8 mouse cellular contexts compared by ENCODE assay signal in genomic region chr8:4779254-4780055, GRCm38 (mm10). TPM values are rescaled to one million over a fixed set of nuclear protein-coding genes. Genes with fewer than 3 reads are reported as not detected.
A peak's percentile ranks its signal among the peaks of the same experiment; 100 is the strongest.
DNase-seq lines count a peak whose midpoint lies in the region; ATAC-seq and TF ChIP-seq lines count a peak whose summit lies in the region.

Gene Shcbp1, minus strand, starts transcription at chr8:4779567.

- no peak within 1 kb of the TSS for H3K27ac ChIP-seq in forebrain, embryonic 12.5 days
- no peak within 1 kb of the TSS for H3K27ac ChIP-seq in heart, postnatal 0 days (ENCODE audit: low read depth)
- peak within 1 kb of the TSS; percentile 79 for H3K27ac ChIP-seq in liver, embryonic 16.5 days (ENCODE audit: low read length)
- no peak within 1 kb of the TSS for H3K27ac ChIP-seq in neural tube, embryonic 13.5 days (replicated peaks)
- H3K27ac ChIP-seq in testis, adult 2 months (ENCODE audit: control insufficient read depth, insufficient read depth, low read depth, low read length) = peak within 1 kb of the TSS; percentile 10

- H3K36me3 ChIP-seq in E14TG2a.4 (ENCODE audit: insufficient read depth, low read length) = no peaks in the 10 kb centered on the region
- peaks cover 14% of the 10 kb centered on the region for H3K36me3 ChIP-seq in forebrain, embryonic 12.5 days (replicated peaks)
- H3K36me3 ChIP-seq in heart, postnatal 0 days (replicated peaks; ENCODE audit: control insufficient read depth, insufficient read depth, low read length) = no peaks in the 10 kb centered on the region
- peaks cover 2% of the 10 kb centered on the region; the same call in 1 of the 2 replicates for H3K36me3 ChIP-seq in liver, embryonic 16.5 days (ENCODE audit: control insufficient read depth, insufficient read depth)
- no peaks in the 10 kb centered on the region for H3K36me3 ChIP-seq in neural tube, embryonic 13.5 days
- H3K36me3 ChIP-seq in testis, adult 2 months (ENCODE audit: control insufficient read depth, insufficient read depth, low read length) = no peaks in the 10 kb centered on the region

- no peak; the same call in 1 of the 2 replicates for TF ChIP-seq POLR2A in testis, adult 2 months (IDR thresholded peaks at IDR 0.05; ENCODE audit: control insufficient read depth, low read depth, low read length)

- H3K9ac ChIP-seq in forebrain, embryonic 12.5 days = peak within 1 kb of the TSS; percentile 66
- peak within 1 kb of the TSS; percentile 63 for H3K9ac ChIP-seq in heart, postnatal 0 days (replicated peaks; ENCODE audit: low read depth, low read length)
- H3K9ac ChIP-seq in liver, embryonic 16.5 days (ENCODE audit: low read depth, low read length) = peak within 1 kb of the TSS; percentile 87
- H3K9ac ChIP-seq in neural tube, embryonic 13.5 days = peak within 1 kb of the TSS; percentile 53

- H3K27me3 ChIP-seq in E14TG2a.4 (ENCODE audit: insufficient read depth, low read length) = no peaks in the 10 kb centered on the region
- no peaks in the 10 kb centered on the region for H3K27me3 ChIP-seq in forebrain, embryonic 12.5 days
- H3K27me3 ChIP-seq in heart, postnatal 0 days (ENCODE audit: control insufficient read depth, insufficient read depth, low read length) = no peaks in the 10 kb centered on the region
- H3K27me3 ChIP-seq in liver, embryonic 16.5 days (ENCODE audit: control insufficient read depth, insufficient read depth, low read depth, low read length) = no peaks in the 10 kb centered on the region
- no peaks in the 10 kb centered on the region for H3K27me3 ChIP-seq in neural tube, embryonic 13.5 days
- H3K27me3 ChIP-seq in testis, adult 2 months (ENCODE audit: control insufficient read depth, insufficient read depth, low read length) = no peaks in the 10 kb centered on the region

- no peaks in the 10 kb centered on the region for H3K9me3 ChIP-seq in E14TG2a.4 (ENCODE audit: low read length)
- no peaks in the 10 kb centered on the region for H3K9me3 ChIP-seq in forebrain, embryonic 12.5 days
- no peaks in the 10 kb centered on the region for H3K9me3 ChIP-seq in heart, postnatal 0 days (replicated peaks; ENCODE audit: control insufficient read depth, low read length)
- H3K9me3 ChIP-seq in liver, embryonic 16.5 days (replicated peaks; ENCODE audit: control insufficient read depth, low read length) = no peaks in the 10 kb centered on the region
- no peaks in the 10 kb centered on the region for H3K9me3 ChIP-seq in neural tube, embryonic 13.5 days

- 5% methylated on average over 29 of the region's 29 CpGs for WGBS in forebrain, embryonic 12.5 days
- WGBS in heart, postnatal 0 days = 4% methylated on average over 29 of the region's 29 CpGs
- WGBS in liver, embryonic 16.5 days (ENCODE audit: insufficient replicate concordance) = 3% methylated on average over 29 of the region's 29 CpGs
- 5% methylated on average over 29 of the region's 29 CpGs for WGBS in neural tube, embryonic 13.5 days

- peak within 1 kb of the TSS; percentile 62 for H3K4me2 ChIP-seq in forebrain, embryonic 12.5 days
- peak within 1 kb of the TSS; percentile 99 for H3K4me2 ChIP-seq in heart, postnatal 0 days (ENCODE audit: low read depth, low read length)
- H3K4me2 ChIP-seq in liver, embryonic 16.5 days (ENCODE audit: low read depth, low read length) = peak within 1 kb of the TSS; percentile 43
- peak within 1 kb of the TSS; percentile 85 for H3K4me2 ChIP-seq in neural tube, embryonic 13.5 days

- peak within 1 kb of the TSS; percentile 91 for H3K4me3 ChIP-seq in E14TG2a.4 (replicated peaks; ENCODE audit: low read length)
- H3K4me3 ChIP-seq in forebrain, embryonic 12.5 days (replicated peaks) = peak within 1 kb of the TSS; percentile 79
- peak within 1 kb of the TSS; percentile 91 for H3K4me3 ChIP-seq in heart, postnatal 0 days (ENCODE audit: low read depth, low read length)
- peak within 1 kb of the TSS; percentile 96 for H3K4me3 ChIP-seq in liver, embryonic 16.5 days (ENCODE audit: low read depth, low read length)
- H3K4me3 ChIP-seq in neural tube, embryonic 13.5 days = peak within 1 kb of the TSS; percentile 55
- H3K4me3 ChIP-seq in testis, adult 2 months (ENCODE audit: control insufficient read depth, low read depth, low read length) = peak within 1 kb of the TSS; percentile 82

- TF ChIP-seq CTCF in E14TG2a.4 (conservative IDR thresholded peaks at IDR 0.05; ENCODE audit: low read length) = peak; percentile 38
- peak; percentile 78 for TF ChIP-seq CTCF in heart, postnatal 0 days (IDR thresholded peaks at IDR 0.05; ENCODE audit: low read depth)
- peak; percentile 52; the same call in 1 of the 2 replicates for TF ChIP-seq CTCF in testis, adult 2 months (IDR thresholded peaks at IDR 0.05; ENCODE audit: control insufficient read depth, insufficient read depth, insufficient replicate concordance, low read depth, low read length)

- DNase-seq in c-Kit-positive CD71-positive TER-119-positive erythroid progenitor cells, embryonic 14.5 days (ENCODE audit: low spot score) = peak; percentile 92
- peak; percentile 92 for DNase-seq in heart, postnatal 0 days (ENCODE audit: low spot score)
- peak; percentile 96 to 98 for DNase-seq in kidney, postnatal 4 days

- TF ChIP-seq EP300 in heart, postnatal 0 days (IDR thresholded peaks at IDR 0.05; ENCODE audit: low read depth) = no peak

- peak; percentile 96 for ATAC-seq in forebrain, embryonic 12.5 days (ENCODE audit: low FRiP score)
- ATAC-seq in heart, postnatal 0 days (ENCODE audit: insufficient read depth, low read depth) = peak; percentile 93
- ATAC-seq in liver, embryonic 16.5 days (ENCODE audit: low read depth) = peak; percentile 90
- ATAC-seq in neural tube, embryonic 13.5 days (ENCODE audit: low read depth) = peak; percentile 99

- H3K4me1 ChIP-seq in E14TG2a.4 (replicated peaks; ENCODE audit: low read depth, low read length) = peaks cover 7% of the 10 kb centered on the region
- H3K4me1 ChIP-seq in forebrain, embryonic 12.5 days = peaks cover 12% of the 10 kb centered on the region
- 0 out of 2 replicates have a peak, but pooled peaks cover 5% of the 10 kb centered on the region for H3K4me1 ChIP-seq in heart, postnatal 0 days (ENCODE audit: control insufficient read depth, insufficient read depth)
- H3K4me1 ChIP-seq in liver, embryonic 16.5 days (ENCODE audit: control insufficient read depth, low read depth, low read length) = peaks cover 12% of the 10 kb centered on the region
- peaks cover 13% of the 10 kb centered on the region for H3K4me1 ChIP-seq in neural tube, embryonic 13.5 days (replicated peaks)
- no peaks in the 10 kb centered on the region for H3K4me1 ChIP-seq in testis, adult 2 months (ENCODE audit: control insufficient read depth, insufficient read depth, low read length)

RNA-seq across cellular contexts. Expression of gene Shcbp1, which starts in this region (rescaled TPM):
- 72.8 and 73.4 TPM in 2 replicates for polyA plus RNA-seq in forebrain, embryonic 12.5 days (2016; fragmentation: Nextera tagmentation; extraction: Ambion mirVana)
- 5.1 and 7.1 TPM in 2 replicates for total RNA-seq in heart, postnatal 0 days (2014; rRNA removed; ENCODE audit: low replicate concordance)
- 14.1 and 14.7 TPM in 2 replicates for polyA plus RNA-seq in heart, postnatal 0 days (2015; fragmentation: Nextera tagmentation; extraction: Ambion mirVana)
- 32.0 and 37.3 TPM in 2 replicates for polyA plus RNA-seq in liver, embryonic 16.5 days (2015; fragmentation: Nextera tagmentation; extraction: Ambion mirVana)
- 13.1 and 15.7 TPM in 2 replicates for polyA plus RNA-seq in neural tube, embryonic 13.5 days (2015; fragmentation: Nextera tagmentation; extraction: Ambion mirVana)
- 21.9 and 25.8 TPM in 2 replicates for polyA plus RNA-seq in testis, adult 2 months (2012; rRNA removed)

Comparison
In these comparisons a context has a peak if more than half of its experiments do, and no peak if none do; other contexts are left out.
1. H3K27ac ChIP-seq: peak in liver, embryonic 16.5 days (single experiment) and testis, adult 2 months (single experiment); none in forebrain, embryonic 12.5 days (single experiment), heart, postnatal 0 days (single experiment) and neural tube, embryonic 13.5 days (single experiment).
2. H3K4me2 ChIP-seq: peak in every context shown above with its lines; median percentile 99 in heart, postnatal 0 days; 85 in neural tube, embryonic 13.5 days; 62 in forebrain, embryonic 12.5 days; 43 in liver, embryonic 16.5 days.
3. Peak in every context shown above with its lines, with median percentiles within 50 percentile points of each other: H3K4me3 ChIP-seq, CTCF ChIP-seq, DNase-seq, ATAC-seq and H3K9ac ChIP-seq.